Mouse (Mus musculus): ENCODE measurements around the gene Fbln5.

- TF ChIP-seq EP300 (IDR thresholded peaks at IDR 0.05; ENCODE audit: low read depth) (no peak), CTCF (IDR thresholded peaks at IDR 0.05; ENCODE audit: low read depth) (no peak)
These were observed 15.9 kb upstream of the Fbln5 start for GRCm38 (mm10) chr12:101834715-101835114.

Data from liver, postnatal 0 days (tissue).